Mouse (Mus musculus) neural tube, embryonic 14.5 days (tissue): ENCODE data around the gene Rgn. TPM values are rescaled to one million over a fixed set of nuclear protein-coding genes. Genes with fewer than 3 reads are reported as not detected.

Experiments
- ATAC-seq: fragments of 200-750 bp; cut with Nextera tagmentation; 2 replicates; pipeline ENCODE4 v1.8.0; 2017; ENCODE audit warnings: low read depth, mild to moderate bottlenecking, moderate TSS enrichment, moderate library complexity
- H3K27ac ChIP-seq: fragments of 300-500 bp; sonication (generic); 2 replicates; pipeline ENCODE4 v1.5.1; 2014; ENCODE audit warnings: low read depth, mild to moderate bottlenecking, control low read depth, low read length, moderate library complexity, mixed read lengths
- H3K27me3 ChIP-seq: fragments of 300-500 bp; sonication (generic); 2 replicates; pipeline ENCODE4 v1.6.1; 2014; ENCODE audit warnings: low read length; ENCODE audit not compliant: control insufficient read depth, insufficient read depth
- H3K36me3 ChIP-seq: fragments of 300-500 bp; sonication (generic); 2 replicates; pipeline ENCODE4 v1.6.1; 2014; ENCODE audit warnings: low read length, mixed read lengths; ENCODE audit not compliant: control insufficient read depth, insufficient read depth
- H3K4me1 ChIP-seq: fragments of 300-500 bp; sonication (generic); 2 replicates; pipeline ENCODE4 v1.6.1; 2014; ENCODE audit warnings: low read length; ENCODE audit not compliant: control insufficient read depth, insufficient read depth
- H3K4me2 ChIP-seq: fragments of 300-500 bp; sonication (generic); 2 replicates; pipeline ENCODE4 v1.6.1; 2014; ENCODE audit warnings: mild to moderate bottlenecking, low read depth, low read length, control low read depth
- H3K4me3 ChIP-seq: fragments of 300-500 bp; sonication (generic); 2 replicates; pipeline ENCODE4 v1.5.1; 2014; ENCODE audit warnings: low read depth, low read length, control low read depth, mixed read lengths
- H3K9ac ChIP-seq: fragments of 300-500 bp; sonication (generic); replicated peaks from 2 replicates; pipeline ENCODE4 v1.6.1; 2014; ENCODE audit warnings: low read depth, mild to moderate bottlenecking, control low read depth, low read length, mixed read lengths
- H3K9me3 ChIP-seq: fragments of 300-500 bp; sonication (generic); 2 replicates; pipeline ENCODE4 v1.6.1; 2016; ENCODE audit warnings: low read length; ENCODE audit not compliant: control insufficient read depth
- WGBS: fragments of 180-500 bp; shearing (Covaris S2); extraction: QIAGEN DNeasy Blood & Tissue Kit; methylation state at CpG from one replicate; pipeline ENCODE4 v1.1.7; 2014; 5-methylcytosine and 5-hydroxymethylcytosine counted together
- polyA plus RNA-seq: library from polyadenylated mRNA; unstranded; fragments of >200 nt; fragmentation: Nextera tagmentation; extraction: Ambion mirVana; gene quantifications from 2 replicates; pipeline ENCODE4 v1.2.1, GENCODE M21; 2014

Rgn gene
- polyA plus RNA-seq, 1 experiment from 2014 or later: 0.75 TPM

- WGBS: 21% methylated on average over 1 of the region's 1 CpGs
- Histone ChIP-seq H3K4me1 (no peaks in the 10 kb centered on the region), H3K9me3 (no peaks in the 10 kb centered on the region), H3K4me3 (no peak overlapping the region), H3K4me2 (no peak overlapping the region), H3K36me3 (no peaks in the 10 kb centered on the region), H3K27ac (no peak overlapping the region), H3K9ac (no peak overlapping the region), H3K27me3 (no peaks in the 10 kb centered on the region)
- no peak for ATAC-seq
Observed at GRCm38 (mm10) chrX:20561846-20562245, 12.3 kb downstream of the Rgn start.

- Histone ChIP-seq H3K27ac (no peak overlapping the region), H3K27me3 (no peaks in the 10 kb centered on the region), H3K4me2 (no peak overlapping the region), H3K4me3 (no peak overlapping the region), H3K9ac (no peak overlapping the region), H3K4me1 (no peaks in the 10 kb centered on the region), H3K9me3 (no peaks in the 10 kb centered on the region), H3K36me3 (no peaks in the 10 kb centered on the region)
- whole genome bisulfite sequencing: 86% methylated on average over 4 of the region's 4 CpGs
- ATAC-seq: no peak
Observed at GRCm38 (mm10) chrX:20563941-20564340, 14.4 kb downstream of the Rgn start.

GRCm38 (mm10) chrX:20571024-20571423 lies 21.4 kb downstream of the Rgn start:
- no peaks in the 10 kb centered on the region for H3K36me3 ChIP-seq
- no peaks in the 10 kb centered on the region for H3K4me1 ChIP-seq
- no peak overlapping the region for H3K9ac ChIP-seq
- no peak overlapping the region for H3K4me2 ChIP-seq
- H3K27ac ChIP-seq: no peak overlapping the region
- WGBS: 58% methylated on average over 2 of the region's 2 CpGs
- no peak; the same call in 1 of the 2 replicates for ATAC-seq
- H3K4me3 ChIP-seq: no peak overlapping the region
- no peaks in the 10 kb centered on the region for H3K9me3 ChIP-seq
- H3K27me3 ChIP-seq: no peaks in the 10 kb centered on the region

- 84% methylated on average over 9 of the region's 9 CpGs for WGBS
- Histone ChIP-seq H3K4me3 (no peak overlapping the region), H3K4me1 (no peaks in the 10 kb centered on the region), H3K27ac (no peak overlapping the region), H3K4me2 (no peak overlapping the region), H3K36me3 (no peaks in the 10 kb centered on the region), H3K27me3 (no peaks in the 10 kb centered on the region), H3K9me3 (no peaks in the 10 kb centered on the region), H3K9ac (no peak overlapping the region)
- no peak for ATAC-seq
Observed at GRCm38 (mm10) chrX:20572683-20573082, 23.1 kb downstream of the Rgn start.

- H3K4me1 ChIP-seq: no peaks in the 10 kb centered on the region
- H3K9me3 ChIP-seq: no peaks in the 10 kb centered on the region
- H3K9ac ChIP-seq: no peak overlapping the region
- H3K27ac ChIP-seq: no peak overlapping the region
- 91% methylated on average over 4 of the region's 4 CpGs for WGBS
- H3K27me3 ChIP-seq: no peaks in the 10 kb centered on the region
- H3K36me3 ChIP-seq: no peaks in the 10 kb centered on the region
- no peak overlapping the region for H3K4me2 ChIP-seq
- H3K4me3 ChIP-seq: no peak overlapping the region
- ATAC-seq: no peak
Observed at GRCm38 (mm10) chrX:20573927-20574326, 24.3 kb downstream of the Rgn start.

GRCm38 (mm10) chrX:20587968-20588367 lies 38.4 kb downstream of the Rgn start:
- H3K9ac ChIP-seq: no peak overlapping the region

GRCm38 (mm10) chrX:20608500-20608899 lies 58.9 kb downstream of the Rgn start:
- Histone ChIP-seq H3K36me3 (no peaks in the 10 kb centered on the region), H3K27ac (no peak overlapping the region), H3K9ac (no peak overlapping the region), H3K27me3 (no peaks in the 10 kb centered on the region), H3K4me1 (no peaks in the 10 kb centered on the region), H3K9me3 (no peaks in the 10 kb centered on the region), H3K4me2 (no peak overlapping the region), H3K4me3 (no peak overlapping the region)
- ATAC-seq: no peak
- WGBS: 89% methylated on average over 4 of the region's 4 CpGs

More at GRCm38 (mm10) chrX:20587968-20588367, 38.4 kb downstream of the Rgn start:
- H3K4me3 ChIP-seq: no peak overlapping the region
- no peak for ATAC-seq
- H3K9me3 ChIP-seq: no peaks in the 10 kb centered on the region
- H3K4me2 ChIP-seq: no peak overlapping the region
- no peak overlapping the region for H3K27ac ChIP-seq
- 20% methylated on average over 4 of the region's 4 CpGs for WGBS
- no peaks in the 10 kb centered on the region for H3K4me1 ChIP-seq
- H3K27me3 ChIP-seq: no peaks in the 10 kb centered on the region
- no peaks in the 10 kb centered on the region for H3K36me3 ChIP-seq

Other genes starting within 250 kb of the Rgn start
- gene Rp2, start 185.3 kb upstream of the Rgn start, polyA plus RNA-seq: 17.5 TPM in 2 replicates
- gene Jade3, start 124.1 kb upstream of the Rgn start, polyA plus RNA-seq: 5.0 and 6.4 TPM in 2 replicates
- gene Rbm10, start 67.7 kb downstream of the Rgn start, polyA plus RNA-seq: 41.5 and 42.6 TPM in 2 replicates
- 248 TPM in 2 replicates for gene Ndufb11, start 67.8 kb downstream of the Rgn start, polyA plus RNA-seq
- gene Uba1, start 108.5 kb downstream of the Rgn start, polyA plus RNA-seq: 318 and 392 TPM in 2 replicates
- gene Cdk16, start 138.2 kb downstream of the Rgn start, polyA plus RNA-seq: 117 and 120 TPM in 2 replicates
- gene Usp11, start 154.1 kb downstream of the Rgn start, polyA plus RNA-seq: 85.9 and 93.5 TPM in 2 replicates
- 334 and 400 TPM in 2 replicates for gene Araf, start 248.0 kb downstream of the Rgn start, polyA plus RNA-seq